ENCODE assay signal across 9 mouse cellular contexts in the genomic region with DNA sequence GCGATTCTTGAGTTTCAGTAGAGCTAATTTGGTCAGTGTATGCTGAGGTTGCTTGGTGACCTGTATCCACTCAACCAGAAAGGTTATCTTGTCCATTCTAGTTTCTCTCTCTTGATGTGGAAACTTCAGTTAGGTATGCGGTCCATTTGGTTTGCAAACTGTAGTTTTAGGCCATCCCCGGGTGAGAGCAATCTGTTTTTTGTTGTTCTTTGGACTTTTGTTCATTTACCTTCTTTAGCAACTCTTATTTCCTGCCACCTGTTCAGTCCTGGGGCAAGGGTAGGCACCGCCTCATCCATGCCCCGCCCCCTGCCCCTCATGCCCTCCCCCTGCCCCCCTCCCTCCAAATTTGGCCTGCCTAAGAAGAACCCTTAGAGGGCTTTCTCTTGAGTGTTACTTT. TPM values are rescaled to one million over a fixed set of nuclear protein-coding genes. Genes with fewer than 3 reads are reported as not detected.
DNase-seq lines count a peak whose midpoint lies in the region; ATAC-seq and TF ChIP-seq lines count a peak whose summit lies in the region.
"Had no signal": no experiment of that assay in that cellular context is flagged by ENCODE, and none has a peak within 500 bp of the region (broad histone marks: within the 10 kb centered on the region; RNA-seq: fewer than 3 reads in every experiment).

No protein-coding gene starts in this region.

- H3K27me3 ChIP-seq in liver, adult 2 months (ENCODE audit: control insufficient read depth, insufficient read depth, low read length): no peaks in the 10 kb centered on the region
- H3K27me3 ChIP-seq in stomach, embryonic 15.5 days (replicated peaks): no peaks in the 10 kb centered on the region
- no peaks in the 10 kb centered on the region; the same call in 1 of the 2 replicates for H3K27me3 ChIP-seq in forebrain, embryonic 13.5 days

- peaks cover 31% of the 10 kb centered on the region; the same call in 1 of the 2 replicates for H3K79me2 ChIP-seq in liver, adult 2 months (ENCODE audit: control insufficient read depth, insufficient read depth, low read length)

- WGBS in liver, adult 2 months: 16% methylated on average over 5 of the region's 5 CpGs
- WGBS in stomach, embryonic 15.5 days: 61% methylated on average over 5 of the region's 5 CpGs
- WGBS in forebrain, embryonic 13.5 days: 80% methylated on average over 5 of the region's 5 CpGs

- H3K4me2 ChIP-seq in stomach, embryonic 15.5 days: peak overlapping the region; percentile 6
- H3K4me2 ChIP-seq in forebrain, embryonic 13.5 days: no peak overlapping the region

- H3K9ac ChIP-seq in liver, adult 2 months (ENCODE audit: low read depth, low read length): peak overlapping the region; percentile 31; the same call in 1 of the 2 replicates
- no peak overlapping the region for H3K9ac ChIP-seq in stomach, embryonic 15.5 days
- H3K9ac ChIP-seq in forebrain, embryonic 13.5 days: no peak overlapping the region

- peak overlapping the region; percentile 92 for H3K27ac ChIP-seq in liver, adult 2 months (replicated peaks; ENCODE audit: insufficient read depth, low read depth, low read length)
- H3K27ac ChIP-seq in stomach, embryonic 15.5 days: no peak overlapping the region
- no peak overlapping the region for H3K27ac ChIP-seq in forebrain, embryonic 13.5 days

- no peak for ATAC-seq in stomach, embryonic 15.5 days (ENCODE audit: insufficient read depth, low FRiP score, low read depth)
- no peak for ATAC-seq in forebrain, embryonic 13.5 days

- peaks cover 20% of the 10 kb centered on the region for H3K36me3 ChIP-seq in liver, adult 2 months (ENCODE audit: control insufficient read depth, insufficient read depth, low read length)
- no peaks in the 10 kb centered on the region for H3K36me3 ChIP-seq in stomach, embryonic 15.5 days
- H3K36me3 ChIP-seq in forebrain, embryonic 13.5 days (ENCODE audit: poor library complexity, severe bottlenecking): no peaks in the 10 kb centered on the region
- H3K36me3 ChIP-seq: G1E had no signal

- TF ChIP-seq CTCF in liver, adult 2 months (IDR thresholded peaks at IDR 0.05; ENCODE audit: low read depth, low read length): no peak

- peak overlapping the region; percentile 86; the same call in 1 of the 2 replicates for H3K4me3 ChIP-seq in liver, adult 2 months (ENCODE audit: insufficient read depth, low read depth, low read length)
- H3K4me3 ChIP-seq in stomach, embryonic 15.5 days (replicated peaks): no peak overlapping the region
- H3K4me3 ChIP-seq in forebrain, embryonic 13.5 days: no peak overlapping the region

- no peaks in the 10 kb centered on the region for H3K9me3 ChIP-seq in stomach, embryonic 15.5 days
- H3K9me3 ChIP-seq in forebrain, embryonic 13.5 days (replicated peaks): no peaks in the 10 kb centered on the region

- DNase-seq in kidney, postnatal 36 days: peak; percentile 43 to 56
- DNase-seq in kidney, postnatal 14 days: no peak
- peak; percentile 12 for DNase-seq in ZHBTc4 (ENCODE audit: low read depth, low spot score)
- peak; percentile 99 for DNase-seq in liver, adult 2 months (ENCODE audit: extremely low read depth, low read depth, low spot score)
- no peak for DNase-seq in embryo, embryonic 10.5 days (ENCODE audit: low spot score)
- DNase-seq in left cerebral cortex, postnatal 4 days: no peak

- intact Hi-C loops in left cerebral cortex, postnatal 4 days (cut with DNase I): loop anchor here (10.0 kb wide), 2 partner anchors 271 to 961 kb away; no protein-coding TSS in a partner anchor

- TF ChIP-seq POLR2A in liver, adult 2 months (IDR thresholded peaks at IDR 0.05; ENCODE audit: extremely low read depth, insufficient read depth, low read length): no peak

- H3K4me1 ChIP-seq in liver, adult 2 months (ENCODE audit: control insufficient read depth, insufficient read depth, low read length): peaks cover 37% of the 10 kb centered on the region
- peaks cover 18% of the 10 kb centered on the region; the same call in 1 of the 2 replicates for H3K4me1 ChIP-seq in stomach, embryonic 15.5 days
- H3K4me1 ChIP-seq in forebrain, embryonic 13.5 days: peaks cover 35% of the 10 kb centered on the region

RNA-seq across cellular contexts. Expression of a gene that starts 3.6 kb away (rescaled TPM):
- 93.6 and 109 TPM in 2 replicates for total RNA-seq in liver, adult 2 months (2014; rRNA removed)
- polyA plus RNA-seq in liver, adult 2 months (2012; rRNA removed): 25.4 and 34.5 TPM in 2 replicates
- polyA plus RNA-seq in stomach, embryonic 15.5 days (2015; fragmentation: Nextera tagmentation; extraction: Ambion mirVana): 14.3 and 15.5 TPM in 2 replicates
- total RNA-seq in left cerebral cortex, postnatal 4 days (2021): 10 to 100 TPM; 21.1 to 21.7 TPM
- polyA plus RNA-seq in forebrain, embryonic 13.5 days (2015; fragmentation: Nextera tagmentation; extraction: Ambion mirVana): 2.1 and 3.2 TPM in 2 replicates
- total RNA-seq: G1E had no signal
- polyA plus RNA-seq: G1E had no signal

Comparison
In these comparisons a context has a peak if more than half of its experiments do, and no peak if none do; other contexts are left out.
1. DNase-seq: peak in kidney, postnatal 36 days (2 of 2), ZHBTc4 (single experiment) and liver, adult 2 months (single experiment); none in kidney, postnatal 14 days (single experiment), embryo, embryonic 10.5 days (single experiment) and left cerebral cortex, postnatal 4 days (single experiment).